Mouse (Mus musculus) forebrain, embryonic 10.5 days (tissue): Measurements from ENCODE around the gene Npas2. TPM values are rescaled to one million over a fixed set of nuclear protein-coding genes. Genes with fewer than 3 reads are reported as not detected.

Experiments
- DNase-seq: peaks from one replicate; pipeline ENCODE4 v3.0.0-alpha.2; 2017; ENCODE audit warnings: low spot score; ENCODE audit errors: extremely low spot score
- H3K27ac ChIP-seq: fragments of 300-500 bp; sonication (generic); 2 replicates; pipeline ENCODE4 v1.5.1; 2016; ENCODE audit warnings: mild to moderate bottlenecking
- H3K27me3 ChIP-seq: fragments of 300-500 bp; sonication (generic); 2 replicates; pipeline ENCODE4 v1.6.1; 2016; ENCODE audit warnings: mild to moderate bottlenecking; ENCODE audit not compliant: poor library complexity, severe bottlenecking
- H3K36me3 ChIP-seq: fragments of 300-500 bp; sonication (generic); replicated peaks from 2 replicates; pipeline ENCODE4 v1.6.1; 2016; ENCODE audit warnings: mild to moderate bottlenecking, moderate library complexity
- H3K4me1 ChIP-seq: fragments of 300-500 bp; sonication (generic); 2 replicates; pipeline ENCODE4 v1.6.1; 2016
- H3K4me3 ChIP-seq: fragments of 300-500 bp; sonication (generic); 2 replicates; pipeline ENCODE4 v1.5.1; 2016; ENCODE audit warnings: mild to moderate bottlenecking, moderate library complexity
- H3K9me3 ChIP-seq: fragments of 300-500 bp; sonication (generic); 2 replicates; pipeline ENCODE4 v1.6.1; 2016; ENCODE audit warnings: mild to moderate bottlenecking, moderate library complexity
- WGBS: fragments of 180-500 bp; shearing (Covaris S2); methylation state at CpG from one replicate; pipeline ENCODE4 v1.1.7; 2016; 5-methylcytosine and 5-hydroxymethylcytosine counted together
- polyA plus RNA-seq: library from polyadenylated mRNA; unstranded; fragments of >200 nt; fragmentation: Nextera tagmentation; extraction: Ambion mirVana; gene quantifications from 2 replicates; pipeline ENCODE4 v1.2.1, GENCODE M21; 2016

Gene Npas2
- polyA plus RNA-seq, 1 experiment from 2014 or later: not detected

DNA sequence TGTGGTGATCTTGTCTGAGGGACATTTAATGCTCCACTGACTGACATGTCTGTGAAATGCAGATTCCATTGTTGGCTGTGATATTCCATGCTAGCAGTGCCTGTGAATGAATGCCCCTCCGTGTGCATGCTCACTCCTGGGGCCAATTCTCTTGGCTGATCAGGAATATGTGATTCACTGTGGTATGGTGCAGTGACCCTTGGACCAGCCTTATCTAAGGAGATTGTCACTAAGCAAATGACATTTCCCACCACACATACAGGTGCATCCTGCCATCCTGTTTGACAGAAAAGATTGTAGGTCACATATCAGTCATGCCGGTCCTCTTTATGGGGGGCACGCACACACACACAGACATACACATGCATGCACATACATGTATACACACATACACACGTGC, 138.9 kb downstream of the Npas2 start:
- WGBS: 89% methylated on average over 4 of the region's 4 CpGs
- DNase-seq: no peak

DNA sequence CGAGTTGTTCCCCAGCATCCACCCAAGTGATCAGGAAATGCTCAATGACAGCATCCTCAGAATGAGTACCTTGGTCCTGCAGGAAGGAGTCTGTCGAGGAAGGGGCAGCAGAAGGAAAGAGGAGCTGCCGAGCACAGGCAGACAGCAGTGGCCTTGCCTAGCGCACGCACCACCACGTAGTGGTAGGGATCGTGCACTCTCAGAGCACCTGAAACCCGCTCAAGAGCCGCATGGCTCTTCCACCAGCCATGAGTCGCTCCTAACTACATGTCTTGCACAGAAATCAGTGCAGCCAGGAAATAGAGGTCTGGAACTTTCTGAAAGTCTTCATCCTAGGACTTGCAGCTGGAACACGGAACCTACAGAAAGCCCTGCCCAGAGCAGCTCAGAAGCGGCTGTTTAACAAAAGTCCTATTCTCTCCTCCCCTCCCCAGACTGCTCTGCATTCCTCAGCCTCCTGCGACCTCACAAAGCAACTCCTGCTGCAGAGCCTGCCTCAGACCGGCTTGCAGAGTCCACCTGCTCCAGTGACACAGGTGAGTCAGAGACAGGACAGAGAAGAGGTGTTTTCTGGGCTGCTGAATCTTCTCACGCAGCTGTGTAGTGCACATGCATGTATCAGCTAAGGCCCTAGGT, 142.1 kb downstream of the Npas2 start:
- H3K27ac ChIP-seq: peak overlapping the region; percentile 20; the same call in 1 of the 2 replicates
- H3K36me3 ChIP-seq: no peaks in the 10 kb centered on the region
- H3K4me3 ChIP-seq: no peak overlapping the region; the same call in 1 of the 2 replicates
- peaks cover 8% of the 10 kb centered on the region for H3K4me1 ChIP-seq
- peaks cover 30% of the 10 kb centered on the region for H3K27me3 ChIP-seq
- H3K9me3 ChIP-seq: no peaks in the 10 kb centered on the region
- DNase-seq: no peak
- WGBS: 23% methylated on average over 15 of the region's 15 CpGs

More for the DNA sequence above, 138.9 kb downstream of the Npas2 start:
- Histone ChIP-seq H3K9me3 (no peaks in the 10 kb centered on the region), H3K4me3 (no peak overlapping the region), H3K36me3 (no peaks in the 10 kb centered on the region), H3K4me1 (peaks cover 8% of the 10 kb centered on the region), H3K27me3 (peaks cover 25% of the 10 kb centered on the region), H3K27ac (no peak overlapping the region)

DNA sequence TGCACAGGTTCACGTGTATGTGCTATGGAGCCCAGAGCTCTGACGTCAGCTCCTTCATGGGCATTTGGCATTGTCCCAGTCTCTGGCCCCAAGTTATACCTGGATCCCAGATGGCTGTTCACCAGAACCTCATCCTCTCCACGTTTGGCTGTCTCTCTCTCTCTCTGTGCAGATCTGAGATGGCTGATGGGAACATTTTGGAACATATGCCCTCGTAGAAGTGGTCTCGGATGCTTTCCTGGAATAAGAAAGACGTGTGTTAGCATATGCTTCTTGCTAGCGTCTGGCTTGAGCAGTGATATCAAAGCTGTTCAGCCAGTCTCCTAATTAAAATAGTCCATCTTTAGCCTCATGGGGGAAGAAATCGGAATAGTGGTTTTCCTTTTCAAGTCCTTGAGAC, 143.3 kb downstream of the Npas2 start:
- peaks cover 8% of the 10 kb centered on the region for H3K4me1 ChIP-seq
- DNase-seq: no peak

DNA sequence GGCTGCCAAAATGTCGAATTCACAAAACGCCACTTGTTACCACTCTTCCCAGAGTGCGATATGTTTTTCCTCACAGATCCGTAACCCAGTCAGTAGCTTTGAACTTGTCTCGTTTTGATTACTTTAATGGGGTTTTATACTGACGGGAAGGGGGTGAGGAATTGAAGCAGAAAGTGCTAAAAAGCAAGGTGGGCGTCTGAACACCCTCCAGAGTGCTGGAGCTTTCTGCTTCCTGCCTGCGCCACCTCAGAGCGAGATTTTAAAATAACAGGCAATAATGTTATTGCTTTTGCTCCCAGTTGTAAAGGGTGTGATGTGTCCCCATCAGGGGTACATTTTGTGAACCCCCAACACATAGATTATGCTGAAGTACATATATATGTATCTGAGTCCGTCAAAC, 145.3 kb downstream of the Npas2 start:
- H3K27ac ChIP-seq: no peak overlapping the region
- 81% methylated on average over 10 of the region's 10 CpGs for WGBS
- H3K4me3 ChIP-seq: no peak overlapping the region
- H3K36me3 ChIP-seq: no peaks in the 10 kb centered on the region
- DNase-seq: no peak
- H3K9me3 ChIP-seq: no peaks in the 10 kb centered on the region
- peaks cover 8% of the 10 kb centered on the region for H3K4me1 ChIP-seq
- H3K27me3 ChIP-seq: peaks cover 30% of the 10 kb centered on the region

More for the DNA sequence above, 143.3 kb downstream of the Npas2 start:
- Histone ChIP-seq H3K36me3 (no peaks in the 10 kb centered on the region), H3K4me3 (no peak overlapping the region), H3K9me3 (no peaks in the 10 kb centered on the region), H3K27ac (no peak overlapping the region), H3K27me3 (peaks cover 30% of the 10 kb centered on the region)
- whole genome bisulfite sequencing: 83% methylated on average over 8 of the region's 8 CpGs

DNA sequence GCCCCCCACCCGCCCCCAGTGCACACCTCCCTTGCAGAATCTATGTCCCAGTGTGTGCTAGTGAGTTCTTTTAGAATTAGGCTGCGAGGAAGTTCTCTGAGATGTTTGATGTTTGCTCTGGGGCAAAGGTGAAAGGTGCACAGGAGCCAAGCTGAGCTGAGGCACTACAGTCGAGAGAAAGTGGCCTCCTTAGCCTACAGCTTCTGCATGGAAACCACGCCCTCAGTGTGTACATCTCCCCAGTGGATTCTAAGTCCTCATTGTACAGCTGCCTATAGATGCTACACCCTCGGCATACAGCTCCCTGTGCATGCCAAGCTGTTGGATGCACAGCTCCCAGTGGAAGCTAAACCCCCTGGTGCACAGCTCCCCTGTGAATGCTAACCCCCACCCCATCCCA, 145.9 kb downstream of the Npas2 start:
- Histone ChIP-seq H3K27me3 (peaks cover 30% of the 10 kb centered on the region), H3K27ac (no peak overlapping the region), H3K4me3 (no peak overlapping the region), H3K4me1 (peaks cover 8% of the 10 kb centered on the region), H3K36me3 (no peaks in the 10 kb centered on the region), H3K9me3 (no peaks in the 10 kb centered on the region)
- WGBS: 60% methylated on average over 5 of the region's 5 CpGs
- DNase-seq: no peak

DNA sequence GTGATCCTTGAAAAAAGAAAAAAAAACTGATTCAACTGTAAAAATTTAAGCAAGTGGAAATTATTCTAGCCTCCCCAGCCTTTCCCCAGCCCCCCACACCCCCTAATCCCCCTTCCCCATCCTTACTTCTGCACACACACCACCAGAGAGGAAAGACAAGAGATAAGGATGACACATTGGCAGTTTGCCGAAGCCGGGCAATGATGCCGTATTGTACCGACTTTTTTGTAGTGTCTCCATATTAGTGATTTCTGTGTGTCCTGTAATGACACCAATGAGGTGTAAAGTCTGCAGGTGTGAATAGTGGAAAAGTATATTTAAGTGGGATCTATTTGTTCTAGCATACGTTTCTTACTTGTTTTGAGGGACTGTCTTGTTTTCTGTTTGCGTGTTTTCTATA, 146.6 kb downstream of the Npas2 start:
- no peaks in the 10 kb centered on the region for H3K36me3 ChIP-seq
- H3K27me3 ChIP-seq: peaks cover 24% of the 10 kb centered on the region
- WGBS: 88% methylated on average over 6 of the region's 6 CpGs
- no peak for DNase-seq
- peaks cover 8% of the 10 kb centered on the region for H3K4me1 ChIP-seq
- no peak overlapping the region for H3K4me3 ChIP-seq
- no peaks in the 10 kb centered on the region for H3K9me3 ChIP-seq
- no peak overlapping the region for H3K27ac ChIP-seq

DNA sequence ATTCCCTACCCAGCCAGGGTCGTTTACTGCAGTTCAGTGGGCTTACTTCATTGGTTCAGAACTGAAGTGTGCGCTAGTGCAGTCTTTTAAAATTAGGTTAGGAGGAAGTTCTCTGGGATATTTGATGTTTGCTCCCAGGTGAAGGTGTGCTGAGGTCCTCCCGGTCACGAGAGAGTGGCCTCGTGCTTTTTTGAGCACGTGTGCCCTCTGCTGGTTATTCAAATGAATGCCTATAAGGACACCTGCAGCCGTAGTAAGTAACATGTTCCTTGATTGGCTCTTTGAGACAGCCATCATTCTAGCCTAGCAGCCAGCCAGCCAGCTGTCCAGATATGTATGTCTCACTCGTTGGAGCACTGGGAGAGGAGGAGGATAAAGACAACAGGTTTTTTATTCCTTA, 147.1 kb downstream of the Npas2 start:
- Histone ChIP-seq H3K36me3 (no peaks in the 10 kb centered on the region), H3K27me3 (peaks cover 19% of the 10 kb centered on the region), H3K9me3 (no peaks in the 10 kb centered on the region), H3K27ac (no peak overlapping the region), H3K4me3 (no peak overlapping the region), H3K4me1 (peaks cover 4% of the 10 kb centered on the region)
- DNase-seq: peak; percentile 26
- WGBS: 25% methylated on average over 8 of the region's 8 CpGs

DNA sequence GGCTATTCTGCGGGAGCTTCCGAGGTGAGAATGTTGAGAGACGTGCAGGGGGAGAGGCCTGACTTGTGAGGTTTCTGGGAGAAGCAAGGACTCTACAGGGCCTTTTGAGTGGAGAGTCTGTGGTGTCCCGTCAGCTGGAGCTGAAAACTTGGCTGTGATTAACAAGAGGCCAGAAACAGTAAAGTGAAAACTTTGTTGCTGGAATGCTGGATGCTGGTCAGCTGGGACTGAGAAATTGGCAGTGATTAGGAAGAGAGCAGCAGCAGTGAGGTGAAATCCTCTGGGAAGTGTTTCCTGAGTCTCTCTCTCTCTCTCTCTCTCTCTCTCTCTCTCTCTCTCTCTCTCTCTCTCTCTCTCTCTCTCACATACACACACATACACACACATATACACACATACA, 148.3 kb downstream of the Npas2 start:
- 83% methylated on average over 4 of the region's 4 CpGs for WGBS
- Histone ChIP-seq H3K27me3 (peaks cover 7% of the 10 kb centered on the region; the same call in 1 of the 2 replicates), H3K27ac (no peak overlapping the region), H3K4me1 (no peaks in the 10 kb centered on the region), H3K36me3 (no peaks in the 10 kb centered on the region), H3K9me3 (no peaks in the 10 kb centered on the region), H3K4me3 (no peak overlapping the region)
- no peak for DNase-seq

DNA sequence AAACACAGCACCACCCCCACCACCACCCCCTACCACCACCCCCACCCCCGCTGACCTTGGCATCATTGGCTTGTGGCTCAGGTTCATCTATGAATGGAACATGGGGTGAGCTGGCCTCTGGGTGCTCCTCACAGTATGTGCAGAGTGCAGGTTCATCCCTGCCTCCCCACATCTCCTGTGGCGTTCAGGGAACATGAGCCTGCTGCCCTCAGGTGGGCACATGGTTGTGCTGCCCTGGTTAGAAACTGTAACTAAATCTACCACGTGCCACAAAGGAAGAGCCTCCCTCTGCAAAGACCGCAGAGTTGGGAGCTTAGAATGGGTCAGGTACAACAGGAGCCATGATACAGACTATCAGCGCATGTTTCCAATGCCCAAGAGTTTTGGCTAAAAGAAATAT, 149.7 kb downstream of the Npas2 start:
- Histone ChIP-seq H3K36me3 (no peaks in the 10 kb centered on the region), H3K9me3 (no peaks in the 10 kb centered on the region), H3K27ac (no peak overlapping the region), H3K4me1 (no peaks in the 10 kb centered on the region), H3K4me3 (no peak overlapping the region), H3K27me3 (peaks cover 6% of the 10 kb centered on the region; the same call in 1 of the 2 replicates)
- WGBS: 83% methylated on average over 5 of the region's 5 CpGs
- no peak for DNase-seq

DNA sequence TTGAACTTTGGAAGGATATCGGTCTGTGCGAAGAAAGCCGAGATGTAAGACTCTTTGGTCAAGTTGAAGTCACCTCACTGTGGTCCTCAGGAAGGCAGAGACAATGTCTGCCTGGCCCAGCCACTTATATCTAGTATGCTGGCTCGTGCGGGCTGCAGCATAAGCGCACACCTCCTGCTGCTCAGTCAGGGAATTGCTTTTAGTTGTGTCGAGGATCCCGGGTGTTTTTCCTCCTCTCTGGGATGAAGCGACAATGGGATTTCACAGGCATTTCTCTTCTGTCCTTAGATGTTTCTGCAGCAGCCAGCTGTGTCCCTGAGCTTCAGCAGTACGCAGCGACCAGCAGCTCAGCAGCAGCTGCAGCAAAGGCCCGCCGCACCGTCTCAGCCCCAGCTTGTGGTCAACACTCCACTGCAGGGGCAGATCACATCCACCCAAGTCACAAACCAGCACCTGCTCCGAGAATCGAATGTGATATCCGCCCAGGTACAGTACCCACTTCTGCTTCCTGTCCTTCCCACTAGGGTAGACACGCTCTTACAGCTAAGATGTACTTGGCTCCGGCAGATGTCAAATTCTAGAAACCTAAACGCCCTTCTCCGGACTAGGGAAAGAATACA, 151.6 kb downstream of the Npas2 start:
- WGBS: 63% methylated on average over 21 of the region's 21 CpGs
- H3K27ac ChIP-seq: no peak overlapping the region
- no peak for DNase-seq
- H3K4me1 ChIP-seq: no peaks in the 10 kb centered on the region
- no peaks in the 10 kb centered on the region for H3K9me3 ChIP-seq
- H3K27me3 ChIP-seq: no peaks in the 10 kb centered on the region; the same call in 1 of the 2 replicates
- no peak overlapping the region for H3K4me3 ChIP-seq
- H3K36me3 ChIP-seq: no peaks in the 10 kb centered on the region

DNA sequence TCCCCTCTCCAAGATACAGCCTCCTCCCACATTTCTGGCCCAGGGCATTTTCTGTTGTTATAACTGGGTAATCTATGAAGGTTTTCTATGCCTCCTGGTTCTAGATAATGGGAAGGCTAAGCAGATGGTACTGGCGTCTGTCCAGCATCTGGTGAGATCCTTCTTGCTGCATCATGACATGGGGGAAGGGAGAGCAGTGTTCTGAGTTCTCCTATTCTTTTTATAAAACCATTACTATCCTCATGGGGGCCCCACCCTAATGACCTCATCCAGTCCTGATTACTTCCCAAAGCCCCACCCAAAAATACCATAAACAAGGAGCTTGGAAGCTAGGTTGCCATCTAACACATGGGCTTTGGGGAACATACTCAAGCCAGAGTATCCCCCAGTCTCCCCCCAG, 155.5 kb downstream of the Npas2 start:
- whole genome bisulfite sequencing: 76% methylated on average over 1 of the region's 1 CpGs
- H3K27me3 ChIP-seq: no peaks in the 10 kb centered on the region
- no peak for DNase-seq
- H3K4me1 ChIP-seq: no peaks in the 10 kb centered on the region
- H3K9me3 ChIP-seq: no peaks in the 10 kb centered on the region
- H3K27ac ChIP-seq: no peak overlapping the region
- no peak overlapping the region for H3K4me3 ChIP-seq
- H3K36me3 ChIP-seq: no peaks in the 10 kb centered on the region

DNA sequence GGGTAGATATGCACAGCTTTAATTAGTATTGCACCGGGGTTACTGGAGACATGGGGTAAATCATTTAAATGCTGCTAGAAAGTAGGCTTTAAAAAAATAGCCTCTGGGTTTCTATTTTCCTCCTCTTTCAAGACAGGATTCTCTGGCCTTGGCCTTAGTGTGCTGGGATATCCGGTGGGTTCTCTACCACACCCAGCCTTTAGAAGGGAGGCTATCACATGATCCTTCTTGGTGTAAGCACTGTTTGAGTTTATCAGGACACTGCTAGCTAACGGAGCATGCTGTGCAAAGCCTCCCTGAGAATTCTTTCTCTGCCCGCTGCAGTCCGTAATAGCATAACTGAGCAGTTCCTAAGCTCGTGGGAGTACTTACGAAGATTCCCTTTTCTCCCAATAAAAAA, 155.9 kb downstream of the Npas2 start:
- no peak overlapping the region for H3K4me3 ChIP-seq
- H3K27me3 ChIP-seq: no peaks in the 10 kb centered on the region
- no peak for DNase-seq
- H3K27ac ChIP-seq: no peak overlapping the region
- no peaks in the 10 kb centered on the region for H3K9me3 ChIP-seq
- WGBS: 87% methylated on average over 7 of the region's 7 CpGs
- H3K36me3 ChIP-seq: no peaks in the 10 kb centered on the region
- H3K4me1 ChIP-seq: no peaks in the 10 kb centered on the region

DNA sequence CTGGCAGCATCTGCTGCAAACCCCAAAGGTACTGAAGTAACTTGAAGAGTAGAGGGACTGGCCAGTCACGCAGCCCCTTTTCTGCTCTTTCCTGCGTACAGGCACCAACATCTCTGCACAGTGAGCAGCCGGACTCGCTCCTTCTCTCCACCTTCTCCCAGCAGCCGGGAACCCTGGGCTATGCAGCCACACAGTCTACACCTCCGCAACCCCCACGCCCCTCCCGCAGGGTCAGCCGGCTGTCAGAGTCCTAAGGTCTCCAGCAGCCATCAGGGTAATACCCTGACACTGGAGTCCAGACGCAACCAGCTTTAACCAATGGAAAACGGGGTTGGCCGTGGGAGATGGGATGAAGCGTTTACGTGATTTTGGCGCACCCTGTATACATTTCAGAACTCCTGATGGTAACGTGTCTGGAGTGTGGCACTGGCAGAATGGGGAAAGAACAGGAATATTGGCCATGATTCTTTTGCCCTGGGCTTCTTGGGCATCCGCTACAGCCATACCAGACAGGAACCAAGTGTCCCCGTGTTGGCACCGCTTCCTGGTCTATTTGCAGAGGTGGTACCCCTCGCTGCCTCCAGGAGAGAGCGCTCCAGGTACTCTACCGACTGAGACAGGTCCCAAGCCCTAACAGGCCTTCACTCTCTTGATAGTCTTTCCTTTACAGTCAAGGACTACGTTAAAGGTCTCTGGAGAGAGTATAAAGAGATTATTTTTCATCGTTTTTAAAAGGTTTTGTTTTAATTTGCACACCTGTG, 168.4 kb downstream of the Npas2 start:
- 30% methylated on average over 24 of the region's 24 CpGs for whole genome bisulfite sequencing
- H3K36me3 ChIP-seq: no peaks in the 10 kb centered on the region
- peak overlapping the region; percentile 44 for H3K4me3 ChIP-seq
- no peak overlapping the region for H3K27ac ChIP-seq
- H3K9me3 ChIP-seq: no peaks in the 10 kb centered on the region
- H3K4me1 ChIP-seq: peaks cover 18% of the 10 kb centered on the region
- no peak for DNase-seq
- peaks cover 23% of the 10 kb centered on the region for H3K27me3 ChIP-seq
